Mouse (Mus musculus) limb, embryonic 13.5 days (tissue): ENCODE data around the gene Gpc6. TPM values are rescaled to one million over a fixed set of nuclear protein-coding genes. Genes with fewer than 3 reads are reported as not detected.

ENCODE experiments used
- ATAC-seq: fragments of 200-750 bp; cut with Nextera tagmentation; 2 replicates; pipeline ENCODE4 v1.8.0; 2017; ENCODE audit warnings: low read depth, moderate number of reproducible peaks, moderate TSS enrichment; ENCODE audit not compliant: low FRiP score
- H3K27ac ChIP-seq: fragments of 300-500 bp; sonication (generic); 2 replicates; pipeline ENCODE4 v1.5.1; 2015; ENCODE audit warnings: inconsistent platforms, mild to moderate bottlenecking, moderate library complexity
- H3K27me3 ChIP-seq: fragments of 300-500 bp; sonication (generic); 2 replicates; pipeline ENCODE4 v1.6.1; 2015; ENCODE audit warnings: mild to moderate bottlenecking, inconsistent platforms
- H3K36me3 ChIP-seq: fragments of 300-500 bp; sonication (generic); 2 replicates; pipeline ENCODE4 v1.6.1; 2015; ENCODE audit warnings: inconsistent platforms, mild to moderate bottlenecking, moderate library complexity
- H3K4me1 ChIP-seq: fragments of 300-500 bp; sonication (generic); 2 replicates; pipeline ENCODE4 v1.6.1; 2015; ENCODE audit warnings: inconsistent platforms
- H3K4me2 ChIP-seq: fragments of 300-500 bp; sonication (generic); replicated peaks from 2 replicates; pipeline ENCODE4 v1.6.1; 2015; ENCODE audit warnings: inconsistent platforms, mild to moderate bottlenecking, moderate library complexity
- H3K4me3 ChIP-seq: fragments of 300-500 bp; sonication (generic); 2 replicates; pipeline ENCODE4 v1.5.1; 2015; ENCODE audit warnings: moderate library complexity, mild to moderate bottlenecking, inconsistent platforms
- H3K9ac ChIP-seq: fragments of 300-500 bp; sonication (generic); 2 replicates; pipeline ENCODE4 v1.6.1; 2015; ENCODE audit warnings: mild to moderate bottlenecking, inconsistent platforms
- H3K9me3 ChIP-seq: fragments of 300-500 bp; sonication (generic); 2 replicates; pipeline ENCODE4 v1.6.1; 2016; ENCODE audit warnings: inconsistent platforms
- WGBS: fragments of 180-500 bp; shearing (Covaris S2); methylation state at CpG from one replicate; pipeline ENCODE4 v1.1.7; 2015; 5-methylcytosine and 5-hydroxymethylcytosine counted together
- polyA plus RNA-seq: library from polyadenylated mRNA; unstranded; fragments of >200 nt; fragmentation: Nextera tagmentation; extraction: Ambion mirVana; gene quantifications from 2 replicates; pipeline ENCODE4 v1.2.1, GENCODE M21; 2015

Gene Gpc6
- polyA plus RNA-seq, 1 experiment from 2014 or later, result 59.6 TPM

GRCm38 (mm10) chr14:117293746-117294145 is 368.6 kb downstream of the Gpc6 start:
- 0 out of 2 replicates have a peak, but pooled peaks cover 3% of the 10 kb centered on the region for H3K4me1 ChIP-seq
- H3K4me2 ChIP-seq, result no peak overlapping the region
- ATAC-seq, result peak; percentile 72; the same call in 1 of the 2 replicates
- WGBS, result 43% methylated on average over 4 of the region's 4 CpGs
- no peak overlapping the region for H3K9ac ChIP-seq
- H3K36me3 ChIP-seq, result no peaks in the 10 kb centered on the region
- no peak overlapping the region for H3K27ac ChIP-seq
- no peaks in the 10 kb centered on the region for H3K27me3 ChIP-seq
- H3K9me3 ChIP-seq, result no peaks in the 10 kb centered on the region
- no peak overlapping the region for H3K4me3 ChIP-seq

- no peak overlapping the region for H3K4me2 ChIP-seq
- H3K36me3 ChIP-seq, result no peaks in the 10 kb centered on the region
- no peaks in the 10 kb centered on the region for H3K9me3 ChIP-seq
- no peak overlapping the region for H3K27ac ChIP-seq
- 0 out of 2 replicates have a peak, but pooled peaks cover 3% of the 10 kb centered on the region for H3K4me1 ChIP-seq
- no peak overlapping the region for H3K9ac ChIP-seq
- no peaks in the 10 kb centered on the region for H3K27me3 ChIP-seq
- no peak overlapping the region for H3K4me3 ChIP-seq
- no peak for ATAC-seq
- WGBS, result 91% methylated on average over 2 of the region's 2 CpGs
Observed at GRCm38 (mm10) chr14:117296207-117296838, 371.2 kb downstream of the Gpc6 start.

- no peaks in the 10 kb centered on the region for H3K27me3 ChIP-seq
- no peaks in the 10 kb centered on the region for H3K36me3 ChIP-seq
- no peak overlapping the region for H3K4me3 ChIP-seq
- no peaks in the 10 kb centered on the region for H3K4me1 ChIP-seq
- H3K4me2 ChIP-seq, result no peak overlapping the region
- H3K9me3 ChIP-seq, result no peaks in the 10 kb centered on the region
- 76% methylated on average over 3 of the region's 3 CpGs for WGBS
- no peak overlapping the region for H3K27ac ChIP-seq
- H3K9ac ChIP-seq, result no peak overlapping the region
- no peak for ATAC-seq
Observed at GRCm38 (mm10) chr14:117301019-117301418, 375.9 kb downstream of the Gpc6 start.

DNA sequence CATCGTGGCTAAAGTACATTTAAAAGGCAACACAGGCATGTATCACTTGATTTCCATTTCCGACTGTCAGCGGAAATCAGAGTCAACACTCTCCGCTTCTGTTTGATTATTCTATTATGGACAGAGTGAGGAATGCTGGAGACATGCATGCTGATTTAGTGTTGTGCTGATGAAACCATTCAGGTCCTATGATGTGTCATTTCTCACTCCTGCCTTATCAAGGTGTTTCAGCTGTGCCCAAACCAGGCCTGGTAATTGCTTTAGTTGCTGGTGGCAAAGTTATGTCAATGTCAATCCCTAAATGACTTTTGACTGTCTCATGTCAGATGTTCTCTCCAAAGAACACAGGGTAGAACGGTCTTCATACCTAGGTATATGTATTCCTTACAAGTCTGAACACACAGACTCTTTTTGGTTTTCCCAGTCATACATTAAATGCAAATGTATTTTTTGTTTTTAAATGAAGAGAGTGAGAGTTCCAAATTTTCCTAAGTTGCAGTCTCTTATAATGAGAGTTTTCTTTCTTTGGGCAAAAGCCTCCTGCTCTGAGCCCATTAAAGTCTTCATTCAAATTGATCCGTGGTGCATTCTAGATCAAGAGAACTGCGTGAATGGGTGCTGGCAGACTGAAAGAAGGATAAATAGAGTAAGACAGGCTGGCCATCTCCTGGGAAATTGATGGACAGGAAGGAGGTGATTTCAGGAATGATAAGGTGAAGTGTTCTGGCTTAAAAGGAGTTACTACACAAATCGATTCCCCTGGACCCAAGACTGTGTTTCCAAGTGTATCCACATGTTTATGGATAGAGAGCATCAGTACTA is 379.0 kb downstream of the Gpc6 start:
- WGBS, result 83% methylated on average over 8 of the region's 8 CpGs
- Histone ChIP-seq H3K27ac (no peak overlapping the region), H3K27me3 (no peaks in the 10 kb centered on the region), H3K36me3 (no peaks in the 10 kb centered on the region), H3K9ac (no peak overlapping the region), H3K4me1 (no peaks in the 10 kb centered on the region), H3K9me3 (no peaks in the 10 kb centered on the region), H3K4me3 (no peak overlapping the region), H3K4me2 (no peak overlapping the region)
- no peak for ATAC-seq

GRCm38 (mm10) chr14:117304723-117305010 is 379.6 kb downstream of the Gpc6 start:
- Histone ChIP-seq H3K4me3 (no peak overlapping the region), H3K9me3 (no peaks in the 10 kb centered on the region), H3K9ac (no peak overlapping the region), H3K4me1 (no peaks in the 10 kb centered on the region), H3K27ac (no peak overlapping the region), H3K4me2 (no peak overlapping the region), H3K27me3 (no peaks in the 10 kb centered on the region), H3K36me3 (no peaks in the 10 kb centered on the region)
- 81% methylated on average over 2 of the region's 2 CpGs for WGBS
- ATAC-seq, result no peak

DNA sequence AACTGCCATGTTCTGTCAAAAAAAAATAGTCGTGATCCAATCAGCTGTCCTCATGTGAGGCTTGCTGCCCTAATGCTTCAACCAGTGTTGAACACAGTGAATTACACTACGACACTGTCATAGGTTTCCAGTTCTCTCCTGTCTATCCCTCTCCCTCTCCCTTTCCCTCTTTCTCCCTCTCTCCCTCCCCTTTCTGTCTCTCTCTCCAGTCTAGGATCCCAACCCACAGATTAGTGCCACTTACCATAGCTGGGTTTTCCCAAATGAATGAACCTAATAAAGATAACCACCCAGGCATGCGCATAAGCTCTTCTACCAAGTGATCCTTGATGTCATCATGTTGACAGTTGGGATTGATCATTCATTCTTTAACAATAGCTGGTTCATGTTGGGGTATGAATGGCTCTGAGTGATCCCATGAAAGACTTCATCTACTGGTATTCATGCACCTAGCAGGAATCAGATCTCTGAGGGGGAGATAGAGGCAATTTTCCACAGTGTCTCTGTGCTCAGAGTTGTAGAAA is 384.9 kb downstream of the Gpc6 start:
- 81% methylated on average over 3 of the region's 3 CpGs for WGBS

DNA sequence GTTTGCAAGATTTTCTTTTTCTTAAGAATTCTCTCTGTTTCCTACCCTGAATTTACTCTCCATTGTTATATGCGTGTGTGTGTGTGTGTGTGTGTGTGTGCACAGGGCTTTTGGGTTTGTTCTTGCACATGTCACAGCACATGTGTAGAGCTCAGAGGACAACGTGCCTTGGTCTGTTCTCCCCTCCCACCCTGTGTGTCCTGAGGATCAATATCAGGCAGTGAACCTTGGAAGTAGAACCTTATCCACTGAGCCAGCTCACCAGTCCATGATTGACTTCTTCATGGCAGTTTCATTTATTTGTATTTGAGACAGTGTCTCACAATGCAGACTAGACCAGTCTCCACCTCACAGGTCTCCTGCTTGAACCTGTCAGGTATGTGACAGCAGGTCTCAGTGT is 399.1 kb downstream of the Gpc6 start:
- no peaks in the 10 kb centered on the region for H3K4me1 ChIP-seq
- WGBS, result 84% methylated on average over 2 of the region's 2 CpGs
- no peaks in the 10 kb centered on the region for H3K36me3 ChIP-seq
- ATAC-seq, result no peak
- no peak overlapping the region for H3K4me2 ChIP-seq
- H3K9me3 ChIP-seq, result no peaks in the 10 kb centered on the region
- no peak overlapping the region for H3K27ac ChIP-seq
- H3K4me3 ChIP-seq, result no peak overlapping the region
- H3K27me3 ChIP-seq, result no peaks in the 10 kb centered on the region
- H3K9ac ChIP-seq, result no peak overlapping the region

More for the DNA sequence above, 384.9 kb downstream of the Gpc6 start:
- Histone ChIP-seq H3K4me2 (no peak overlapping the region), H3K9me3 (no peaks in the 10 kb centered on the region), H3K36me3 (no peaks in the 10 kb centered on the region), H3K4me1 (no peaks in the 10 kb centered on the region), H3K9ac (no peak overlapping the region), H3K4me3 (no peak overlapping the region), H3K27me3 (no peaks in the 10 kb centered on the region), H3K27ac (no peak overlapping the region)
- no peak for ATAC-seq

GRCm38 (mm10) chr14:117332256-117332655 is 407.1 kb downstream of the Gpc6 start:
- no peak overlapping the region for H3K4me3 ChIP-seq
- H3K9me3 ChIP-seq, result no peaks in the 10 kb centered on the region
- H3K4me1 ChIP-seq, result peaks cover 14% of the 10 kb centered on the region; the same call in 1 of the 2 replicates
- 17% methylated on average over 1 of the region's 1 CpGs for WGBS
- H3K9ac ChIP-seq, result no peak overlapping the region
- no peaks in the 10 kb centered on the region; the same call in 1 of the 2 replicates for H3K27me3 ChIP-seq
- no peak for ATAC-seq
- no peaks in the 10 kb centered on the region for H3K36me3 ChIP-seq
- H3K27ac ChIP-seq, result no peak overlapping the region
- no peak overlapping the region for H3K4me2 ChIP-seq

DNA sequence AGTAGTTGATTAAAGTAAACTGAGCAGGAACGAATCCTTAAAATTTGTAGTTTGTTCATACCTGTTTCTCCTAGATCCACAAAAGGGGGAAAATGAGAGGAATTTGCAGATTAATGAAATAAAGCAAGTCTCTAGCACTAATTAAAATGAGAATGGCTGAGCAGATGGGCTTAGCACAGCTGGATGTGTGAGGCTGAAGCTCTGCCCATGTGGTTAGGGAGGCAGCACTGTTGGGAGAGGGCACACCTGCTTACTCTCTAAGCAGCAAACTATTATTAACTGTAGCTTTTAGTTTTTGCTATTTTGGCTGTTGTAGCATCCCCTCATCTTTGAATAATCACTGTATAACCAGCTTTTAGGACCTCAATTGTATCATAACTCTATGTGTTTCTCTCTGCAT is 412.2 kb downstream of the Gpc6 start:
- 0 out of 2 replicates have a peak, but pooled peaks cover 2% of the 10 kb centered on the region for H3K27me3 ChIP-seq
- no peak overlapping the region for H3K4me2 ChIP-seq
- H3K4me3 ChIP-seq, result no peak overlapping the region
- H3K27ac ChIP-seq, result no peak overlapping the region
- 43% methylated on average over 1 of the region's 1 CpGs for WGBS
- peaks cover 9% of the 10 kb centered on the region for H3K4me1 ChIP-seq
- no peak for ATAC-seq
- no peaks in the 10 kb centered on the region for H3K36me3 ChIP-seq
- no peaks in the 10 kb centered on the region for H3K9me3 ChIP-seq
- H3K9ac ChIP-seq, result no peak overlapping the region

- 10% methylated on average over 4 of the region's 4 CpGs for WGBS
- no peak for ATAC-seq
- Histone ChIP-seq H3K4me2 (no peak overlapping the region), H3K4me1 (peaks cover 11% of the 10 kb centered on the region), H3K36me3 (no peaks in the 10 kb centered on the region), H3K27ac (no peak overlapping the region), H3K9ac (no peak overlapping the region), H3K27me3 (0 out of 2 replicates have a peak, but pooled peaks cover 2% of the 10 kb centered on the region), H3K4me3 (no peak overlapping the region), H3K9me3 (no peaks in the 10 kb centered on the region)
Observed at GRCm38 (mm10) chr14:117340549-117340948, 415.4 kb downstream of the Gpc6 start.

- Histone ChIP-seq H3K9me3 (no peaks in the 10 kb centered on the region), H3K27me3 (0 out of 2 replicates have a peak, but pooled peaks cover 2% of the 10 kb centered on the region), H3K9ac (no peak overlapping the region), H3K36me3 (no peaks in the 10 kb centered on the region), H3K4me1 (peaks cover 11% of the 10 kb centered on the region), H3K4me3 (no peak overlapping the region), H3K27ac (no peak overlapping the region), H3K4me2 (no peak overlapping the region)
- WGBS, result 49% methylated on average over 6 of the region's 6 CpGs
- no peak for ATAC-seq
Observed at GRCm38 (mm10) chr14:117344505-117344904, 419.4 kb downstream of the Gpc6 start.

GRCm38 (mm10) chr14:117346372-117346885 is 421.3 kb downstream of the Gpc6 start:
- Histone ChIP-seq H3K36me3 (no peaks in the 10 kb centered on the region; the same call in 1 of the 2 replicates), H3K4me3 (no peak overlapping the region), H3K27ac (no peak overlapping the region), H3K27me3 (0 out of 2 replicates have a peak, but pooled peaks cover 2% of the 10 kb centered on the region), H3K4me2 (no peak overlapping the region), H3K4me1 (0 out of 2 replicates have a peak, but pooled peaks cover 3% of the 10 kb centered on the region), H3K9ac (no peak overlapping the region), H3K9me3 (no peaks in the 10 kb centered on the region)
- ATAC-seq, result no peak
- 68% methylated on average over 6 of the region's 6 CpGs for WGBS
